ENCODE assay signal across 8 mouse cellular contexts in genomic region chr15:5243036-5243958, GRCm38 (mm10). TPM values are rescaled to one million over a fixed set of nuclear protein-coding genes. Genes with fewer than 3 reads are reported as not detected.
A peak's percentile ranks its signal among the peaks of the same experiment; 100 is the strongest.
DNase-seq lines count a peak whose midpoint lies in the region; ATAC-seq lines count a peak whose summit lies in the region.

No protein-coding gene starts in this region.

- peak overlapping the region; percentile 99 for H3K4me2 ChIP-seq in embryonic facial prominence, embryonic 11.5 days (ENCODE audit: low read depth, low read length)
- peak overlapping the region; percentile 100 for H3K4me2 ChIP-seq in liver, embryonic 12.5 days
- peak overlapping the region; percentile 96 for H3K4me2 ChIP-seq in neural tube, embryonic 15.5 days

- peak overlapping the region; percentile 41; the same call in 1 of the 2 replicates for H3K9ac ChIP-seq in embryonic facial prominence, embryonic 11.5 days (replicated peaks; ENCODE audit: low read length)
- peak overlapping the region; percentile 78 for H3K9ac ChIP-seq in liver, embryonic 12.5 days
- H3K9ac ChIP-seq in neural tube, embryonic 15.5 days (replicated peaks), result peak overlapping the region; percentile 68

- peak overlapping the region; percentile 53 for H3K4me3 ChIP-seq in embryonic facial prominence, embryonic 11.5 days (ENCODE audit: low read depth, low read length)
- H3K4me3 ChIP-seq in liver, embryonic 12.5 days, result peak overlapping the region; percentile 72
- peak overlapping the region; percentile 56 for H3K4me3 ChIP-seq in neural tube, embryonic 15.5 days (replicated peaks)

- peak; percentile 16 for DNase-seq in right cerebral cortex, postnatal 4 days
- DNase-seq in right cerebral cortex, postnatal 10 days (ENCODE audit: low spot score in 2 of 2), result no peak
- DNase-seq in embryonic facial prominence, embryonic 11.5 days (ENCODE audit: low spot score), result no peak
- DNase-seq in heart, postnatal 10 days, result peak; percentile 44 to 49
- DNase-seq in cerebellum, postnatal 14 days, result no peak
- DNase-seq in adrenal gland, postnatal 10 days, result no peak

- H3K36me3 ChIP-seq in embryonic facial prominence, embryonic 11.5 days (replicated peaks; ENCODE audit: control insufficient read depth, insufficient read depth, low read depth, low read length), result no peaks in the 10 kb centered on the region
- no peaks in the 10 kb centered on the region for H3K36me3 ChIP-seq in liver, embryonic 12.5 days
- H3K36me3 ChIP-seq in neural tube, embryonic 15.5 days, result no peaks in the 10 kb centered on the region

- peaks cover 3% of the 10 kb centered on the region; the same call in 1 of the 2 replicates for H3K4me1 ChIP-seq in embryonic facial prominence, embryonic 11.5 days (ENCODE audit: control insufficient read depth, insufficient read depth, low read length)
- H3K4me1 ChIP-seq in liver, embryonic 12.5 days, result peaks cover 65% of the 10 kb centered on the region
- peaks cover 39% of the 10 kb centered on the region for H3K4me1 ChIP-seq in neural tube, embryonic 15.5 days

- WGBS in embryonic facial prominence, embryonic 11.5 days, result 7% methylated on average over 40 of the region's 40 CpGs
- WGBS in liver, embryonic 12.5 days (ENCODE audit: insufficient replicate concordance), result 4% methylated on average over 40 of the region's 40 CpGs
- 7% methylated on average over 40 of the region's 40 CpGs for WGBS in neural tube, embryonic 15.5 days

- ATAC-seq in embryonic facial prominence, embryonic 11.5 days (replicated peaks; ENCODE audit: insufficient number of reproducible peaks, low FRiP score, low TSS enrichment, low read depth), result peak; percentile 5
- ATAC-seq in liver, embryonic 12.5 days, result 0 out of 2 replicates have a peak, but pooled peaks have one; percentile 9
- ATAC-seq in neural tube, embryonic 15.5 days (ENCODE audit: low FRiP score), result 0 out of 2 replicates have a peak, but pooled peaks have one; percentile 1

- H3K27ac ChIP-seq in embryonic facial prominence, embryonic 11.5 days (replicated peaks; ENCODE audit: low read depth, low read length), result no peak overlapping the region
- 0 out of 2 replicates have a peak overlapping the region, but pooled peaks have one; percentile 30 for H3K27ac ChIP-seq in liver, embryonic 12.5 days
- H3K27ac ChIP-seq in neural tube, embryonic 15.5 days (replicated peaks), result no peak overlapping the region

- no peaks in the 10 kb centered on the region for H3K9me3 ChIP-seq in embryonic facial prominence, embryonic 11.5 days (replicated peaks; ENCODE audit: control insufficient read depth, low read length)
- no peaks in the 10 kb centered on the region for H3K9me3 ChIP-seq in liver, embryonic 12.5 days (replicated peaks)
- H3K9me3 ChIP-seq in neural tube, embryonic 15.5 days (replicated peaks), result no peaks in the 10 kb centered on the region

- intact Hi-C loops in heart, postnatal 10 days (cut with DNase I), result loop anchor here (5.0 to 10.0 kb wide), 2 partner anchors 84 to 432 kb away; no protein-coding TSS in a partner anchor

- H3K27me3 ChIP-seq in embryonic facial prominence, embryonic 11.5 days (ENCODE audit: control insufficient read depth, insufficient read depth, low read length), result peaks cover 23% of the 10 kb centered on the region
- peaks cover 43% of the 10 kb centered on the region for H3K27me3 ChIP-seq in liver, embryonic 12.5 days (replicated peaks)
- peaks cover 34% of the 10 kb centered on the region for H3K27me3 ChIP-seq in neural tube, embryonic 15.5 days (replicated peaks)

RNA-seq across cellular contexts. Expression of gene Ptger4, which starts 0.7 kb away (rescaled TPM):
- 1.5 TPM in 2 replicates for polyA plus RNA-seq in embryonic facial prominence, embryonic 11.5 days (2014; fragmentation: Nextera tagmentation; extraction: Ambion mirVana)
- 1 to 10 TPM; 4.5 to 4.6 TPM for total RNA-seq in heart, postnatal 10 days (2021)
- polyA plus RNA-seq in liver, embryonic 12.5 days (2016; fragmentation: Nextera tagmentation; extraction: Ambion mirVana), result 2.6 and 2.8 TPM in 2 replicates
- polyA plus RNA-seq in neural tube, embryonic 15.5 days (2015; fragmentation: Nextera tagmentation; extraction: Ambion mirVana), result 5.7 and 6.8 TPM in 2 replicates
- 1 to 10 TPM; 4.1 to 5.6 TPM for total RNA-seq in adrenal gland, postnatal 10 days (2021)

RNA-seq across cellular contexts. Expression of gene Ttc33, which starts 58.0 kb away (rescaled TPM):
- polyA plus RNA-seq in embryonic facial prominence, embryonic 11.5 days (2014; fragmentation: Nextera tagmentation; extraction: Ambion mirVana), result 50.7 and 53.9 TPM in 2 replicates
- 10 to 100 TPM; 28.4 to 29.2 TPM for total RNA-seq in heart, postnatal 10 days (2021)
- polyA plus RNA-seq in liver, embryonic 12.5 days (2016; fragmentation: Nextera tagmentation; extraction: Ambion mirVana), result 18.9 and 19.1 TPM in 2 replicates
- 53.0 and 54.0 TPM in 2 replicates for polyA plus RNA-seq in neural tube, embryonic 15.5 days (2015; fragmentation: Nextera tagmentation; extraction: Ambion mirVana)
- total RNA-seq in adrenal gland, postnatal 10 days (2021), result 10 to 100 TPM; 32.7 to 35.4 TPM

Comparison
In these comparisons a context has a peak if more than half of its experiments do, and no peak if none do; other contexts are left out.
1. DNase-seq: peak in right cerebral cortex, postnatal 4 days (single experiment) and heart, postnatal 10 days (2 of 2); none in right cerebral cortex, postnatal 10 days (0 of 2), embryonic facial prominence, embryonic 11.5 days (single experiment), cerebellum, postnatal 14 days (0 of 2) and adrenal gland, postnatal 10 days (single experiment).
2. Peak in every context shown above with its lines, with median percentiles within 50 percentile points of each other: ATAC-seq, H3K4me2 ChIP-seq, H3K4me3 ChIP-seq and H3K9ac ChIP-seq.